Mouse (Mus musculus): ENCODE data around the gene Fbxw15.
"Not testable (repeated sequence)": the region's sequence is repeated elsewhere in the genome, so short reads cannot be mapped to it uniquely, and the experiment has no call there.

The Fbxw15 gene

DNA sequence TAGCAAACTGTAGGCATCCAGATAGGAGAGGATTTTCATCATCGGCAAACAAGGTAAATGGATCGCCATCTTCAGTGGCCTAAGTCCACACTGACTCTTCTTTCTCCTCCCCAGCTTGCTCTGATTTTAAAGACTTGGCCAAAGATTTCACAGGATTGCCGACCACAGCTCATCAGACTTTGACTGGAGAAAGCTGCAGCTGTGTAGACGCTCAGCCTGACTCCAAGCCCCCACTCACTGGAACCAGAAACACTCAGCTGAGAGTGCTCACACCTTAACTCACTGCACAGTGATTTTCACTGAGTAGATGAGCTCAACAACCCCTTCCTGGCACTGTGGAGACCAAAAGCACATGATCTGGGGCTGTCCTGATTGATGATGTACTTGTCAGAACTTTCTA, at the start of gene Fbxw15:
Gene Fbxw15 (minus strand): TSS at position 101 of the 400 bp plus-strand sequence.
- in situ Hi-C loops (cut with MboI, MseI), result not testable (repeated sequence)

DNA sequence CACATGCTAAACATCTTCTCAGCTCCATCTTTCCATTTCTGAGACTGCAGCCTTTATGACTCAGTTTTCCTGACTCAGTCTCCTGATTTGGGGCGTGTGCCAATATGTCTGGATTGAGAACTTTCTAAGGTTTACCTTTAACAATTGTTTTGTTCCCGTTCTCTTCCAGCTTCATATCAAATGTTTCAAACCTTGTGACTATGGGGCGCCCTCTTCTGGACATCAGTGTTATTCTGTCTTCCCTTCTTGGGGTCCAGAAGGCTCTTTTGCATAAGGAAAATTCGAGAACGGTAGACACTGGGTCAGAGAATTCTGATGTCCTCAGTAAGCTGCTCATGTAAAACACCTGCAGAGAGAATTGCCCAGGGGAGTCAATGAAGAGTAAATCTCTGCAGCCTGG, 38.8 kb upstream of the Fbxw15 start:
- in situ Hi-C loops (cut with MboI, MseI), result not testable (repeated sequence)

DNA sequence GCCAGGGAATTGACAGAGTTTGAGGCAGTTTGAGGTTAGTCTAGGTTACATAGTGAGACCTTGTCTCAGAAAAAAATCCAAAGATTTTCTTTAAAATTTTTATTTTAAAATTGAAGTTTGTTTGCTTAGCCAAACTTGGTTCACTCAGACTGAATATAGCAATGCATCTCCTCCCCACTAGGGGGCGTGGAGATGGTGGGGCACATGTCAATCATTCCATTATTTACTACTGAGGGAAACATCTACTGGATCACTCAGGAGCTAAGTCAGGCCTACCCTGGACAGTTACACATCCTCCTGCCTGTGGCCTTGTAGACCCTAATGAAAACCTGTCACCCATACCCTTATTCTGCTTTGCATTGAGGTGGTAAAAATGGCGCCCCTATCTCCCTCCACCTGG, 34.1 kb upstream of the Fbxw15 start:
- in situ Hi-C loops (cut with MboI, MseI), result not testable (repeated sequence)

DNA sequence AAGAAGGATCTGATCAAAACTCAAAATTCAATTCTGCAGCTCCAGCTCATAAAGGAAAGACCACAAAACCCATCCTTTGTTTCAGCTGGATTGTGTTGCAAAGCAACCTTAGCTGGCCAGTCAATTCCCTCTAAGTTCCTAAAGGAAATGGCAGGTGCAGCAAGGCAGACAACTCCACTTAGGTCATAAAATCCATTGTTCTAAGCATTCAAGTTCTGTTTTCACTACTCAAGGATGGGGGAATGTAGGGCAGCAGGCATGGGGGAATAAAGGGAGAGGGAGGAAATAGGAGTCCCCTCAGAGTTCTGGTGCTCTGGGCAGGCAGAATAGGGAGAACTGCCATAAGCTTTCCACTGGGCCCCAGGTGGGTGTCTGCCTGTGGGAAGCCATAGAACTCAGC, 29.2 kb upstream of the Fbxw15 start:
- in situ Hi-C loops (cut with MboI, MseI), result no loop called here

DNA sequence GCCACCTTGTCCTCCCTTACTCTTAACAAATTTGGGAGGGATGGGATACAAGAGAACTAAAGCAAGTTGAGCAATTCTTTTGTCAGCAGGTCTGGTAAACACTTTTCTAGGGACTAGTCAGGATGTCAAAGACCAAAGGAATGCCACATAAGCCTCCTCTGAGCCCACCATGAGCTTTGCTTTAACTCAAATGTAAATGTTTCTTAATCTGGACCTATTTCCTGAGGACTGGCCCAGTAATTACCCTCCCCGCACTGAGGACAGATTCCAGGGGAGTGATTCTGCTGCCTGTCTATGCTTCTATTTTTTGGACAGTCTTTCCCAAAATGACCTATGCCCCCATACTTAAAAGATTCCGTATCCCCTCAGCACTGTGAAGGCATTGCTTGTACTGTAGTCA, 26.8 kb upstream of the Fbxw15 start:
- in situ Hi-C loops (cut with MboI, MseI), result no loop called here

DNA sequence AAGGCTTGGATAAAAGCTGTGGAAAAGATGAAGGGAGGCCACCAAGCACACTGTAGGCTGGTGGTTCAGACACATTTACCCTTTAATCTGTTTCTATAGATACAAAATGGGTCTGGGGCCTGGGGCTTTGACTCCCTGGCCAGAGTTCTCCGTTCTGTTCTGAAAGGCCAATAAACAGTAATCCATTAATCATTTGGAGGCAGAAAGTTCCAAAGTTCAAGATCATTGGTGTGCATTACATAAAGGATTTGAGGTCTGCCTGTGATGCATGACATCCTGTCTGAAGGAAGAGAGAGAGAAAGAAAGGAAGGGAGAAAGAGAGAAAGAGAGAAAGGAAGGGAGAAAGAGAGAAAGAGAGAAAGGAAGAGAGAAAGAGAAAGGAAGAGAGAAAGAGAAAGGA, 2.5 kb downstream of the Fbxw15 start:
- in situ Hi-C loops (cut with MboI, MseI), result no loop called here

DNA sequence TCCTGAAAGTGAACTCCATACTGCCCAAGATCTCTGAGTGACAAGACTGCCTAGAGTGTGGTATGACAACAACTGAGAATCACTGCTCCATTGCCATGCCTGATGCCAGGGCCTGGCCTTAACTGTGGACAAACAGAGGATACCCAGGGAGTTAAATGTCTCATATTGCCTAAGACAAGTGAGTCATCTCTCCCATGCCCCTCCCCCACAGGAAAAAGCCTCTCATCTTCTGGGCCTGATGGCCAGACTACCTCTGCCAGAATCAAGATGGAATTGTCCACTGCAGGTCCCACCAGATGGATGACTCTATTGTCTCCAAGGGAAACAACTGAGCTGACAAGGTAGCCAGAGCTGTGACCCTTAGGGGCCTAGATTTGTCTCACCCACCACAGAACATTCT, 6.0 kb downstream of the Fbxw15 start:
- in situ Hi-C loops (cut with MboI, MseI), result not testable (repeated sequence)

DNA sequence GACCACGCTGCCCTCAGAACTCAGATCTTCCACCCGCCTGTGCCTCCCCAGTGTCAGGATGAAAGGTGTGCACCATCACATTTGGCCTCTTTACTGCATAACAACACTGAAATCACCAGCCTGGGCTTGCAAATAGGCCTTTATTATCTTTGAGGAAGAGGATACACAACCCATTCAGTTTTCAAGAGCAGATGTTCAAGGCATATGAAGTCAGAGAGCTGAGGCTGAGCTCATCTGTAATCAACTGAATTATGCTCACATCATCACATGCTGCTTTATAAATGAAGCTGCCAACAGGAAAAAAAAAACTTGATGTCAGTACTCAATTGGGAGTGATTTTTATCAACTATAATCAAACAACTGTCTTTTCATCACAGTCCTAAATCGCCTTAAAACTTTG, 15.6 kb downstream of the Fbxw15 start:
- in situ Hi-C loops (cut with MboI, MseI), result no loop called here

DNA sequence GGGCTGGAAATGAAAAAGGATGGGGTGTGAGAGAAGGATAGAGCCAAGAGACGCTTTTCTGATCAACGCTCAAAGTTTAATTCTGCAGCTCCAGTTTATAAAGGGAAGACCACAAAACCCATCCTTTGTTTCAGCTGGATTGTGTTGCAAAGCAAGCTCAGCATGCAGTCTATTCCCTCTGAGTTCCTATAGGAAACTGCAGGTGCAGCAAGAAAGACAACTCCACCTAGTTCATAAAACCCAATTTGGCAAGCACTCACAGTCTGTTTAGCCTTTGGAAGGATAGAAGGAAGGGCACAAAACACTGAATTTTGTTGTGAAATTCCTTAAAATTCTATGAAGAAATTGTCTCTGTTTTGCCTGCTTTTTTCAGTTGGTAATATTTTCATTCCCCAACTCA, 18.4 kb downstream of the Fbxw15 start:
- in situ Hi-C loops (cut with MboI, MseI), result not testable (repeated sequence)

DNA sequence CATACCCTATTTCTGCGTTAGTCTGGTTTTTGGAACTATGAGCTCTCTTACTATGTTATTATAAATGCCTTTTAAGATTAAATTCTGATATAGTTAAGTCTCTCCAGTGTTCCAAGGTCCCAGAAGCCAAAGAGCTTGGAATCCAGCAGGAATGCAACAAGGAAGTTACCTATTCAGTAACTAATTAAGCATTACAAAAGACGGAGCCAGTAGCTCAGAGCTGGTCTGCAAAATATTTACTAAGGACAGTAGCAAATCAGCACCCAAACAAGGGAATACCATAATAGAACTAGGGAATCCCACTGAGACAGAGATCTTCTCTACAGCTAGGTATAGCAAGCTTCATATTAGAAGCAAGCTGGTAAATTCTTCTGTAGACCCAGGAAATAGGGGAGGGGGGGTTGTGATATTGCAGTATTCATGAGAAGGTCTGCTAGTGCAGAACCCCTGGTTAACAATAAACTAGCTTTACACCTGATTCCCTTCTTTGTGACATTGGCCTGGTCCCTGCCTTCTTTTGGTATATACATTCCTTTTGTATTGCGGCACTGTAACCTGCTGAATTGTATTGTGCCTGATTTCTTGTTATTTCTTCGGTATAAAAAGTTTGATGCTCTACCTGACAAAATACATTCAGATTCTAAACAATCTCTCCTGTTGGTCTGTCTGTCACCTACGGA, 44.5 kb downstream of the Fbxw15 start:
- in situ Hi-C loops (cut with MboI, MseI), result no loop called here

Data from regulatory T cell (primary cell).